Mouse (Mus musculus): Measurements from ENCODE around the gene Sstr2.

DNA sequence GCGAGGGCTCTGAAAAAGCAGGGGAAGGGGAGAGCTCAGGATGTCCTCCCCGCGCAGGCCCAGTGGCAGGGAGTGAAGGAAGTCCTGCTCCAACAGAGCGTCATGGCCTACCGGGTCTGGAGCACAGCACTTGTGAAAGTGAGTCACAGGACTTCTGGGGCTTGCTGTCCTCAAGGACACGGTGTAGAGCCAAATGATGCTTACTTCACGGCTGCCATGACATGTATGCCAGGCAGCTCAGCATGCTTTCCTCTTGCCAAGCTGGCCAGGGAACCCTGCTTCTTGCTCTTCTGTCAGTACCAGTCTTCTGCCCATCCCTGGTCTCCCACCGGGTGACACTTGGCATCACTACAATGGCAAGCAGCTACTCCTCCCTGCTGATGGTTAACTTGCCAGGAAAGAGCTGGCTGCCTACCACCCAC, 37.4 kb downstream of the Sstr2 start:
- no peak for TF ChIP-seq GATA1 (IDR thresholded peaks at IDR 0.05; ENCODE audit: low read length)
- TF ChIP-seq TAL1 (IDR thresholded peaks at IDR 0.05; ENCODE audit: low read length): no peak

Data from erythroblast, embryonic 14.5 days (primary cell).